Mouse (Mus musculus): ENCODE measurements around the gene Olfr126. TPM values are rescaled to one million over a fixed set of nuclear protein-coding genes. Genes with fewer than 3 reads are reported as not detected.

Olfr126 gene
- total RNA-seq (2021): not detected

DNA sequence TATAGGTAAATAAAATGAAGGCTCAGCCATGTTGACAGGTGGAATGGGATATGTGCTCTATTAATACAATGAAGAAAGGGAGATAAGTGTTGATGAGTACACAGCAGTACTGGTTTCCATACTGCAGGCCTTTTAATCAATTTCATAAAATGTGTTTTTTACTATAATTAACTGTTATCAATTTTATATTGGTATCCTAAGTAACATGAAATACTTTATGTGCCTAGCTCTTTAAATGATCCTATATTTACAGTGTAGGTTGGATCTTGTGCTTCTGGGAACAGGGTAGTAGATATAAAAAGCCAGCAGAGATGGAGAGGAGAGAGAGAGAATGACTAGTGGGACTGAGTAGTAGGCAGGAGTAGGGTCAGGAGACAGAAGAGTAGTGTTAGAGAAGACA is at the start of gene Olfr126:
TSS of gene Olfr126 (plus strand) at position 301 of the 400 bp plus-strand sequence.
- DNase-seq: no peak

DNA sequence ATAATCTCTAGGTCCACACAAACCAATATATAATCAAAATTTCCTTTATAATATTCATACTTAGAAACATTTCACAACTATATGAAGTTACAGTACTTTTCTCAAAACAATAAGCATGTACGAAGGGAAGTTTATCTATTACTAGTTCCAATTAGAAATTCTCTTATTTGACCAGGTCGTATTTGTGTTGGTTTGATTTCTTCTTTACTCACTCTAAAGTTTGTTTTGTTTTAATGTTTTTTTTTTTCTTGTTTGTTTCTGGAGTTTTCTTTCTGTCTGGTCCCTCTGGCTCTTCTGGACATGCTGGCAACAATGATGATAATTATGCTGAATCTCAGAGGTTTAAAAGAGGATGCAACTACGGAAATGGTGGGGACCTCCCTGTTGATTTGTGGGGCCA is 47.7 kb upstream of the Olfr126 start, which contains the start of gene Olfr124:
TSS of gene Olfr124 (plus strand) at position 301 of the 400 bp plus-strand sequence.
- no peak for DNase-seq

DNA sequence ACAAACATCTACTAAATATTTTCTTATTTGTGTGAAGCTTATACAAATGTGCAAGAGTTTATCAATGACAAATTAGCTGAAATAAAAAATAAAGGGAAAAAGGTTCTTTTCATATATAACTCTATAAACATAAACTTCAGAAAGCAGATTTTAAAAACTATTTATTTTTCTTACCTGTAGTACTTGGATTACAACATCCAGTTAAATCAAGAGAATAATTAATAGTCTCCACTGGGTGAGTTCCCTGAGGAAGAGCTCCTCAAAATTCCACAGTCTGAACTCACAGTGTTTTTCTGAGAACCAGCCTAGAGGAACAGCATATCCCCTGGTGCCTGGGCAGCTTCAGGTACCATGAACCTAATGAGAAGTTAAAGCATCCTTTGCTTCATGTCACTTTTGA is 14.6 kb upstream of the Olfr126 start, which contains the start of gene Olfr125:
TSS of gene Olfr125 (plus strand) at position 301 of the 400 bp plus-strand sequence.
- no peak for DNase-seq

DNA sequence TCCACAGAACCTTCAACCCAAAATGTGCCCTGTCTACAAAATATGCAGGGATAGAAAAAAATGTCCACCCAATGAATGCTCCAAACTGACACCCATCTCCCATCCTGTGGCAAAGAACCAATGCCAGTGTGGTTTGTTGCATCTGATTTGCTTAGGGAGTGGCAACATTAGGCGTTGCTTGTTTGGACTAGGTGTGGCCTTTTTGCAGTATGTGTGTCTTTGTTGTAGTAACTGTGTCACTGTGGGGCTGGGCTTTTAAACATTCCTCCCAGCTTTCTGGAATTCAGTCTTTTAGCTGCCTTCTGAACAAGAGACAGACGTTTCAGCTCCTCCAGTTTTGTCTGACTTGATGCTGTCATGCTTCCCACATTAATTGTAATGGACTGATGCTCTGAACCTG is 16.6 kb downstream of the Olfr126 start:
- DNase-seq: no peak

DNA sequence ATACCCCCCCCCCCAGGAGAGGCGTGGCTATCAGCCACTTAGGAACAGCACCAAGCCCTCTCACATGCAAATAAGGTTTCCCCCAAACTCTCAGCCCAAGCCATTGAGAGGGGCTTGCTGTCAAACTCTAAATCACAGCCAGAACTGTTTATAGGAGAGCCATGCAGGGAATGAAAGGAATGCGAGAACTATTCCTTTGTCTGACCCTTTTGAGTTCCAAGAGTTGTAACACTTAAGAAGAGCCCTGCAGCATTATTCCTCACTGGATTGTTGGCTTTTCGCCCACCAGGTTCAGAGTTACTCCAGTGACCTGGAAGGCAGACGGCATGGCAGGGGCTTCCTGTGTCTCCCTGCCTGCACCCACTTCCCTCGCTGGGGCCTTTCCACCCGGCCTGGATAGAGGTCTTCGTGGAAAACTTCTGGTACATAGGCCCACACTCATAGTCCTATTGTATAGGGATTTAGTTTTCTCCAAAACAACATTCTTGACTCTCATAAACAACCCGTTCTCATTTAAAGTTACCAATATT is 22.5 kb downstream of the Olfr126 start:
- DNase-seq: no peak

DNA sequence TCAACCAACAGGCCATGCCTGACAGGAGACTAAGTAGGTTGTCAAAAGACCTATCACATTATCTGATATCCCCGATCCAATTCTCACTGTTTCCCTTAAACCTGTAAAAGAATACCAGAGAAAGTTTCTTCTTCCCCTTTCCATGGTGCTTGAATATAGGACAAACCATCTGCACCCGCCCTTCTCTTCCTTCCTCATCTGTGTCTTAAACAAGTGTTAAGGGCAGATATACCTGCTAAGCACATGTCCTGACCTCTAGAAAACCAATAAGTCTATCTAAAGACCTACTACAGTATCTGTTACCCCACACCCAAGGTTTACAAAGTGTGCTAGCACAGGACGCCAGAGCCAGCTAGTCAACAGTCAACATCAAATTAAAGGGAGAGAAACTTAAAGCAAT is 26.5 kb downstream of the Olfr126 start:
- no peak for DNase-seq

DNA sequence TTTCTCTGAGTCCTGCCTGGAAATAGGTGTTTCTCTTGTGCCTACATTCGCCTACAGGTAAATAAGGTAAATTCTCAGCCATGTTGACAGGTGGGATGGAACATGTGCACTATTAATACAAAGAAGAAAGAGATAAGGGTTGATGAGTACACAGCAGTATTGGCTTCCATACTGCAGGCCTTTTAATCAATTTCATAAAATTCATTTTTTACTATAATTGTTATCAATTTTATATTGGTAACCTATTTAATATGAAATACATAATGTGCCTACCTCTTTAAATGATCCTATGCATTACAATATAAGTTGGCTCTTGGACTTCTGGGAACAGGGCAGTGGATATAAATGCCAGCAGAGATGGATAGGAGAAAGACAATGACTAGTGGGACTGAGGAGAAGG is 52.9 kb downstream of the Olfr126 start, which contains the start of gene Olfr127:
TSS of gene Olfr127 (plus strand) at position 301 of the 400 bp plus-strand sequence.
- no peak for DNase-seq

Other genes starting within 250 kb of the Olfr126 start
- gene Olfr115, start 220.4 kb upstream of the Olfr126 start, total RNA-seq (2021): not detected
- not detected for gene Olfr116, start 220.3 kb upstream of the Olfr126 start, total RNA-seq (2021)
- not detected for gene Olfr117, start 183.7 kb upstream of the Olfr126 start, total RNA-seq (2021)
- not detected for gene Olfr118, start 180.5 kb upstream of the Olfr126 start, total RNA-seq (2021)
- not detected for gene Olfr119, start 150.9 kb upstream of the Olfr126 start, total RNA-seq (2021)
- gene Olfr120, start 125.7 kb upstream of the Olfr126 start, total RNA-seq (2021): not detected
- not detected for gene Olfr121, start 98.6 kb upstream of the Olfr126 start, total RNA-seq (2021)
- not detected for gene Olfr122, start 78.9 kb upstream of the Olfr126 start, total RNA-seq (2021)
- not detected for gene Olfr123, start 54.0 kb upstream of the Olfr126 start, total RNA-seq (2021)
- not detected for gene Olfr124, start 47.6 kb upstream of the Olfr126 start, total RNA-seq (2021)
- not detected for gene Olfr125, start 14.5 kb upstream of the Olfr126 start, total RNA-seq (2021)
- not detected for gene Olfr127, start 53.0 kb downstream of the Olfr126 start, total RNA-seq (2021)
- not detected for gene Olfr128, start 73.1 kb downstream of the Olfr126 start, total RNA-seq (2021)
- not detected for gene Olfr761, start 105.6 kb downstream of the Olfr126 start, total RNA-seq (2021)
- gene Olfr129, start 212.6 kb downstream of the Olfr126 start, total RNA-seq (2021): not detected
- gene Olfr130, start 216.4 kb downstream of the Olfr126 start, total RNA-seq (2021): not detected
- not detected for gene Olfr131, start 241.2 kb downstream of the Olfr126 start, total RNA-seq (2021)